Mouse (Mus musculus) liver, embryonic 14.5 days (tissue): ENCODE measurements around the gene Ttll6. TPM values are rescaled to one million over a fixed set of nuclear protein-coding genes. Genes with fewer than 3 reads are reported as not detected.

Source experiments
- ATAC-seq: fragments of 200-750 bp; cut with Nextera tagmentation; 2 replicates; pipeline ENCODE4 v1.8.0; 2017; ENCODE audit warnings: moderate number of reproducible peaks, mild to moderate bottlenecking, moderate library complexity; ENCODE audit not compliant: insufficient read depth
- DNase-seq, 3 experiments: peaks; one replicate each; pipeline ENCODE4 v3.0.0-alpha.2; 2012 to 2013; ENCODE audit warnings: low read depth in 3 of 3, low spot score in 3 of 3
- H3K27ac ChIP-seq: fragments of 300-500 bp; sonication (generic); 2 replicates; pipeline ENCODE4 v1.5.1; 2014; ENCODE audit warnings: moderate library complexity, mild to moderate bottlenecking, control low read depth, inconsistent platforms
- H3K27me3 ChIP-seq: fragments of 300-500 bp; sonication (generic); 2 replicates; pipeline ENCODE4 v1.6.1; 2014; ENCODE audit warnings: mild to moderate bottlenecking, low read length, moderate library complexity; ENCODE audit not compliant: control insufficient read depth, insufficient read depth
- H3K36me3 ChIP-seq: fragments of 300-500 bp; sonication (generic); replicated peaks from 2 replicates; pipeline ENCODE4 v1.6.1; 2014; ENCODE audit warnings: low read depth; ENCODE audit not compliant: control insufficient read depth, insufficient read depth
- H3K4me1 ChIP-seq, 2 experiments: fragments of 200-500 bp in 1 of 2; fragments of 300-500 bp in 1 of 2; sonication (generic) in 1 of 2; replicated peaks; 2 replicates each; pipeline ENCODE4 v1.6.1; 2012 to 2014; ENCODE audit warnings: antibody characterized with exemption in 1 of 2, inconsistent platforms in 1 of 2, low read length in 1 of 2; ENCODE audit not compliant: control insufficient read depth in 2 of 2, insufficient read depth in 2 of 2
- H3K4me2 ChIP-seq: fragments of 300-500 bp; sonication (generic); 2 replicates; pipeline ENCODE4 v1.6.1; 2014; ENCODE audit warnings: low read depth, mild to moderate bottlenecking, control low read depth, moderate library complexity
- H3K4me3 ChIP-seq, 2 experiments: fragments of 200-500 bp in 1 of 2; fragments of 300-500 bp in 1 of 2; sonication (generic) in 1 of 2; 2 replicates each; pipeline ENCODE4 v1.5.1; 2012 to 2014; ENCODE audit warnings: low read depth in 2 of 2, low read length in 2 of 2, mild to moderate bottlenecking in 2 of 2, control low read depth in 1 of 2, inconsistent platforms in 1 of 2, moderate library complexity in 1 of 2; ENCODE audit not compliant: insufficient read depth in 1 of 2
- H3K9ac ChIP-seq: fragments of 300-500 bp; sonication (generic); replicated peaks from 2 replicates; pipeline ENCODE4 v1.6.1; 2014; ENCODE audit warnings: mild to moderate bottlenecking, control low read depth, moderate library complexity
- H3K9me3 ChIP-seq: fragments of 300-500 bp; sonication (generic); 2 replicates; pipeline ENCODE4 v1.6.1; 2016; ENCODE audit warnings: low read length, mixed read lengths; ENCODE audit not compliant: control insufficient read depth
- CTCF ChIP-seq: IDR thresholded peaks from 2 replicates; pipeline ENCODE4 v1.5.1; 2016; ENCODE audit warnings: antibody characterized with exemption, low read depth, control low read depth
- EP300 ChIP-seq: IDR thresholded peaks from 2 replicates; pipeline ENCODE4 v1.6.1; 2016; ENCODE audit warnings: antibody characterized with exemption, low read depth
- WGBS: fragments of 180-500 bp; shearing (Covaris S2); extraction: QIAGEN DNeasy Blood & Tissue Kit; methylation state at CpG from one replicate; pipeline ENCODE4 v1.1.7; 2014; ENCODE audit not compliant: insufficient replicate concordance; 5-methylcytosine and 5-hydroxymethylcytosine counted together
- polyA plus RNA-seq, 2 experiments: library from polyadenylated mRNA; depleted of rRNA in 1 of 2; stranded (reverse) in 1 of 2; unstranded in 1 of 2; fragments of >200 nt; fragmentation: Nextera tagmentation in 1 of 2; extraction: Ambion mirVana in 1 of 2; gene quantifications; 2 replicates each; pipeline versions ENCODE4 v1.2.1 to v1.2.3; 2012 to 2014

Gene Ttll6
- polyA plus RNA-seq, 2 experiments, result not detected

- H3K4me2 ChIP-seq, result no peak overlapping the region
- peaks cover 11% of the 10 kb centered on the region for H3K27me3 ChIP-seq
- no peaks in the 10 kb centered on the region for H3K9me3 ChIP-seq
- TF ChIP-seq EP300, result no peak
- no peak for TF ChIP-seq CTCF
- H3K9ac ChIP-seq, result no peak overlapping the region
- no peak for ATAC-seq
- WGBS, result 51% methylated on average over 6 of the region's 6 CpGs
- no peak for DNase-seq
- no peak overlapping the region for H3K27ac ChIP-seq
- no peaks in the 10 kb centered on the region for H3K4me1 ChIP-seq
- H3K4me3 ChIP-seq, result no peak overlapping the region
- H3K36me3 ChIP-seq, result no peaks in the 10 kb centered on the region
These were observed 13.9 kb downstream of the Ttll6 start for GRCm38 (mm10) chr11:96147471-96147870.

- DNase-seq, result no peak
These were observed 31.2 kb downstream of the Ttll6 start for GRCm38 (mm10) chr11:96164769-96165168.

GRCm38 (mm10) chr11:96168125-96168524 is 34.5 kb downstream of the Ttll6 start:
- no peak overlapping the region for H3K27ac ChIP-seq
- no peaks in the 10 kb centered on the region for H3K9me3 ChIP-seq
- no peaks in the 10 kb centered on the region for H3K36me3 ChIP-seq
- ATAC-seq (no peak), DNase-seq (no peak)
- no peaks in the 10 kb centered on the region; a peak in 1 of 4 replicates for H3K4me1 ChIP-seq
- no peak overlapping the region for H3K9ac ChIP-seq
- TF ChIP-seq CTCF (no peak), EP300 (no peak)
- WGBS, result 27% methylated on average over 9 of the region's 9 CpGs
- H3K4me3 ChIP-seq, result no peak overlapping the region
- H3K4me2 ChIP-seq, result no peak overlapping the region
- H3K27me3 ChIP-seq, result peaks cover 54% of the 10 kb centered on the region

More at GRCm38 (mm10) chr11:96164769-96165168, 31.2 kb downstream of the Ttll6 start:
- H3K4me3 ChIP-seq, result no peak overlapping the region
- no peaks in the 10 kb centered on the region for H3K36me3 ChIP-seq
- H3K4me2 ChIP-seq, result no peak overlapping the region
- H3K9ac ChIP-seq, result no peak overlapping the region
- peaks cover 21% of the 10 kb centered on the region for H3K27me3 ChIP-seq
- 44% methylated on average over 12 of the region's 12 CpGs for WGBS
- no peak overlapping the region for H3K27ac ChIP-seq
- ATAC-seq, result no peak
- no peaks in the 10 kb centered on the region for H3K9me3 ChIP-seq
- TF ChIP-seq EP300 (no peak), CTCF (no peak)
- H3K4me1 ChIP-seq, result no peaks in the 10 kb centered on the region; a peak in 1 of 4 replicates

GRCm38 (mm10) chr11:96169016-96169415 is 35.4 kb downstream of the Ttll6 start:
- H3K4me1 ChIP-seq, result no peaks in the 10 kb centered on the region; a peak in 1 of 4 replicates
- H3K36me3 ChIP-seq, result no peaks in the 10 kb centered on the region
- no peak overlapping the region for H3K9ac ChIP-seq
- H3K27ac ChIP-seq, result no peak overlapping the region
- WGBS, result 11% methylated on average over 7 of the region's 7 CpGs
- ATAC-seq (no peak), DNase-seq (no peak)
- peaks cover 63% of the 10 kb centered on the region for H3K27me3 ChIP-seq
- no peak overlapping the region for H3K4me2 ChIP-seq
- no peak overlapping the region for H3K4me3 ChIP-seq
- TF ChIP-seq CTCF, result no peak
- TF ChIP-seq EP300, result no peak
- H3K9me3 ChIP-seq, result no peaks in the 10 kb centered on the region

GRCm38 (mm10) chr11:96170711-96171379 is 37.3 kb downstream of the Ttll6 start:
- H3K4me1 ChIP-seq, result no peaks in the 10 kb centered on the region; a peak in 1 of 4 replicates
- no peaks in the 10 kb centered on the region for H3K36me3 ChIP-seq
- no peak for TF ChIP-seq CTCF
- TF ChIP-seq EP300, result no peak
- no peak overlapping the region for H3K4me2 ChIP-seq
- H3K9ac ChIP-seq, result no peak overlapping the region
- no peak overlapping the region for H3K27ac ChIP-seq
- no peak overlapping the region for H3K4me3 ChIP-seq
- 4% methylated on average over 20 of the region's 20 CpGs for WGBS
- DNase-seq (no peak), ATAC-seq (no peak)
- H3K9me3 ChIP-seq, result no peaks in the 10 kb centered on the region
- H3K27me3 ChIP-seq, result peaks cover 79% of the 10 kb centered on the region
